Mouse (Mus musculus) gonadal fat pad, adult 2 months (tissue): ENCODE results near the gene Tollip. TPM values are rescaled to one million over a fixed set of nuclear protein-coding genes. Genes with fewer than 3 reads are reported as not detected.

ENCODE experiments used
- polyA plus RNA-seq: library from polyadenylated mRNA; depleted of rRNA; stranded (reverse); fragments of >200 nt; gene quantifications from 2 replicates; pipeline ENCODE4 v1.2.3, GENCODE M21; 2012; rRNA removed

Tollip gene
- polyA plus RNA-seq, 1 experiment = 103 TPM

Other genes starting within 250 kb of the Tollip start
- 2.9 and 5.8 TPM in 2 replicates for gene Muc2, start 228.2 kb downstream of the Tollip start, polyA plus RNA-seq
- gene Muc5ac, start 129.5 kb downstream of the Tollip start, polyA plus RNA-seq = 0.03 TPM in 1 of 2 replicates, not detected in the other
- 42.4 and 118 TPM in 2 replicates for gene Muc5b, start 79.4 kb downstream of the Tollip start, polyA plus RNA-seq
- 0.09 and 0.33 TPM in 2 replicates for gene Brsk2, start 31.2 kb upstream of the Tollip start, polyA plus RNA-seq
- gene Mob2, start 142.6 kb upstream of the Tollip start, polyA plus RNA-seq = 50.5 and 54.7 TPM in 2 replicates
- gene Dusp8, start 177.3 kb upstream of the Tollip start, polyA plus RNA-seq = 10.9 and 13.2 TPM in 2 replicates
- not detected in 2 replicates for gene Gm45618, start 202.2 kb upstream of the Tollip start, polyA plus RNA-seq
- not detected in 2 replicates for gene Gm39115, start 217.5 kb upstream of the Tollip start, polyA plus RNA-seq
- gene Gm45337, start 226.1 kb upstream of the Tollip start, polyA plus RNA-seq = not detected in 2 replicates
- gene Gm29735, start 238.6 kb upstream of the Tollip start, polyA plus RNA-seq = not detected in 2 replicates
- gene Gm4553, start 247.2 kb upstream of the Tollip start, polyA plus RNA-seq = not detected in 2 replicates